Mouse (Mus musculus) MEL (cell line): ENCODE measurements around the gene Gm45623.

Experiments
- CTCF ChIP-seq, 3 experiments: IDR thresholded peaks in 2 of 3; conservative IDR thresholded peaks in 1 of 3; 2 replicates each; pipeline ENCODE4 v1.5.1; 2011 to 2012; ENCODE audit warnings: low read length in 3 of 3, low read depth in 2 of 3, mild to moderate bottlenecking in 2 of 3, improper control_type of control experiment in 1 of 3, inconsistent platforms in 1 of 3, mixed read lengths in 1 of 3, moderate library complexity in 1 of 3; ENCODE audit not compliant: control insufficient read depth in 1 of 3, insufficient read depth in 1 of 3, poor library complexity in 1 of 3, severe bottlenecking in 1 of 3
- E2F4 ChIP-seq: IDR thresholded peaks from 2 replicates; pipeline ENCODE4 v1.6.1; 2011; ENCODE audit warnings: low read depth, low read length, improper control_type of control experiment, borderline replicate concordance
- MAFK ChIP-seq: IDR thresholded peaks from 2 replicates; pipeline ENCODE4 v1.6.1; 2011; ENCODE audit warnings: low read depth, mild to moderate bottlenecking, low read length, improper control_type of control experiment, borderline replicate concordance
- MAX ChIP-seq: IDR thresholded peaks from 2 replicates; pipeline ENCODE4 v1.6.1; 2011; ENCODE audit warnings: low read length, improper control_type of control experiment
- MYC ChIP-seq: IDR thresholded peaks from 2 replicates; pipeline ENCODE4 v1.6.1; 2011; ENCODE audit warnings: low read depth, mild to moderate bottlenecking, low read length, improper control_type of control experiment, moderate library complexity
- NELFE ChIP-seq: IDR thresholded peaks from 2 replicates; pipeline ENCODE4 v1.6.1; 2011; ENCODE audit warnings: low read depth, low read length, improper control_type of control experiment
- NRF1 ChIP-seq: IDR thresholded peaks from 2 replicates; pipeline ENCODE4 v1.6.1; 2014; ENCODE audit warnings: low read depth, mild to moderate bottlenecking, inconsistent platforms, low read length, improper control_type of control experiment, moderate library complexity; ENCODE audit not compliant: poor library complexity, insufficient read depth, severe bottlenecking
- POLR2AphosphoS5 ChIP-seq: IDR thresholded peaks from 2 replicates; pipeline ENCODE4 v1.6.1; 2012; ENCODE audit warnings: low read depth, borderline replicate concordance, mild to moderate bottlenecking, inconsistent platforms, low read length, moderate library complexity, mixed read lengths
- RCOR1 ChIP-seq: IDR thresholded peaks from 2 replicates; pipeline ENCODE4 v1.6.1; 2012; ENCODE audit warnings: low read depth, mild to moderate bottlenecking, inconsistent platforms, low read length, improper control_type of control experiment
- USF2 ChIP-seq, 2 experiments: IDR thresholded peaks; 2 replicates each; pipeline ENCODE4 v1.6.1; 2011 to 2012; ENCODE audit warnings: improper control_type of control experiment in 2 of 2, low read length in 2 of 2, borderline replicate concordance in 1 of 2, inconsistent platforms in 1 of 2, low read depth in 1 of 2, mild to moderate bottlenecking in 1 of 2; ENCODE audit not compliant: insufficient read depth in 1 of 2

DNA sequence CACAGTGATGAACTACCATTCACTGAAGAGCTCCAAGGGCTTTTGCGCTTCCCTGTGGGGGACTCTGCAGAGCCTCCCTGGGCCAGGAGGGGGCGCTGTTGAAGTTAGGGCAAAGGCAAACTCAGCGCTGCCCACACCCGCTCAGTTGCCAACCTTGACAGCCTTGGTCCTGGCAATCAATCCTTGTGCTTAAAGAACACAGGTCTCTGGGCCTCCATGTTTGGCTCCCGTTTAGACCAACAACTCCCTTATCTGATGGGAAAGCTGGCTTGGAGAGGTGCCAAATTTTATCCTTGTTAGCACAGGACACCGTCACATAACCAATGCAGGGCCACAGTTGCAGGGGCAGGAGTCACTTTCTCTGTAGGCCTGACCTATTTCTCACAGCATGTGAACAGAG, 2.2 kb upstream of the Gm45623 start:
- TF ChIP-seq NELFE (no peak), E2F4 (no peak), USF2 (IDR thresholded peaks at IDR 0.05; ENCODE audit: borderline replicate concordance in 1 of 2, insufficient read depth in 1 of 2, low read depth in 1 of 2, low read length in 2 of 2) (no peak), MYC (no peak), CTCF (IDR thresholded peaks at IDR 0.05 in 2 of 3, conservative IDR thresholded peaks at IDR 0.05 in 1 of 3; ENCODE audit: control insufficient read depth in 1 of 3, insufficient read depth in 1 of 3, low read depth in 2 of 3, low read length in 3 of 3, poor library complexity in 1 of 3, severe bottlenecking in 1 of 3) (no peak), POLR2AphosphoS5 (no peak), NRF1 (no peak), MAFK (no peak), RCOR1 (no peak), MAX (no peak)
